Mouse (Mus musculus): ENCODE data around the gene Mageb4.
"Not testable (repeated sequence)": the region's sequence is repeated elsewhere in the genome, so short reads cannot be mapped to it uniquely, and the experiment has no call there.

Gene Mageb4

GRCm38 (mm10) chrX:86304993-86305392 lies at the start of gene Mageb4:
TSS of gene Mageb4 (minus strand) at chrX:86305093.
- not testable (repeated sequence) for DNase-seq (ENCODE audit: inconsistent ontology term)

DNA sequence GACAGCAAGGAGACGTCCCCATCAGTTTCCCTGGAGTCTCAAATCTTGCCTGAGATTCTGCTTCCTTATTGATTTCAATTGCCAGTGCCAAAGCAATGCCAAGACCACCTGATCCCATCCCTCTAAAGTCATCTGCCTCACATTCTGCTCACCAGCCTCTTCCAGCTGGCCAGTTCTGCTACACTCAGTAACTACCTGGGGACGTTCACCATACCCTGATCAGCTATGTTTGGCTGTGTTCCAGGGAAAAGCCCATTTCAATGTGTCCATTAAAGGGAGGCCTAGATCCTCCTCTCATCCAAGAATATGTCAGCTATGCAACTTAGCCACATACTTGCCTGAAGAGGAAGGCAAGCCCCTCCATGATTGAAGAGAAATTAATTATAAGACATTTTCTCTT lies 20.3 kb downstream of the Mageb4 start:
- not testable (repeated sequence) for DNase-seq (ENCODE audit: inconsistent ontology term)

DNA sequence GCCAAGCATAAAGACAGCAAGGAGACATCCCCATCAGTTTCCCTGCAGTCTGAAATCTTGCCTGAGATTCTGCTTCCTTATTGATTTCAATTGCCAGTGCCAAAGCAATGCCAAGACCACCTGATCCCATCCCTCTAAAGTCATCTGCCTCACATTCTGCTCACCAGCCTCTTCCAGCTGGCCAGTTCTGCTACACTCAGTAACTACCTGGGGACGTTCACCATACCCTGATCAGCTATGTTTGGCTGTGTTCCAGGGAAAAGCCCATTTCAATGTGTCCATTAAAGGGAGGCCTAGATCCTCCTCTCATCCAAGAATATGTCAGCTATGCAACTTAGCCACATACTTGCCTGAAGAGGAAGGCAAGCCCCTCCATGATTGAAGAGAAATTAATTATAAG lies 58.9 kb downstream of the Mageb4 start:
- DNase-seq (ENCODE audit: inconsistent ontology term), result not testable (repeated sequence)

GRCm38 (mm10) chrX:86237246-86237645 lies 67.6 kb downstream of the Mageb4 start:
- DNase-seq (ENCODE audit: inconsistent ontology term), result no peak

All from Muller cell, postnatal 12 days (primary cell).